Mouse (Mus musculus) MEL (cell line): ENCODE results near the gene Med13. TPM values are rescaled to one million over a fixed set of nuclear protein-coding genes. Genes with fewer than 3 reads are reported as not detected.

Experiments
- DNase-seq: peaks from one replicate; pipeline ENCODE4 v3.0.0; 2011; ENCODE audit warnings: low read depth, low spot score
- H3K27ac ChIP-seq: 2 replicates; pipeline ENCODE4 v1.5.1; 2012; ENCODE audit warnings: low read depth, mild to moderate bottlenecking, control low read depth, low read length, moderate library complexity; ENCODE audit not compliant: control insufficient read depth
- H3K27me3 ChIP-seq, 2 experiments: fragments of 150-350 bp in 1 of 2; sonication (generic) in 1 of 2; 2 replicates each; pipeline ENCODE4 v1.6.1; 2012; ENCODE audit warnings: low read length in 2 of 2, mild to moderate bottlenecking in 2 of 2, improper control_type of control experiment in 1 of 2, moderate library complexity in 1 of 2; ENCODE audit not compliant: insufficient read depth in 2 of 2, control insufficient read depth in 1 of 2
- H3K36me3 ChIP-seq, 2 experiments: 2 replicates each; pipeline ENCODE4 v1.6.1; 2012 to 2014; ENCODE audit warnings: low read length in 2 of 2, improper control_type of control experiment in 1 of 2, inconsistent platforms in 1 of 2, mild to moderate bottlenecking in 1 of 2; ENCODE audit not compliant: insufficient read depth in 2 of 2, control insufficient read depth in 1 of 2
- H3K4me1 ChIP-seq, 2 experiments: fragments of 150-350 bp in 1 of 2; sonication (generic) in 1 of 2; 2 replicates each; pipeline ENCODE4 v1.6.1; 2012; ENCODE audit warnings: low read length in 2 of 2, improper control_type of control experiment in 1 of 2, mild to moderate bottlenecking in 1 of 2; ENCODE audit not compliant: insufficient read depth in 2 of 2, control insufficient read depth in 1 of 2
- H3K4me3 ChIP-seq, 2 experiments: fragments of 150-350 bp in 1 of 2; sonication (generic) in 1 of 2; 2 replicates each; pipeline ENCODE4 v1.5.1; 2012; ENCODE audit warnings: low read depth in 2 of 2, low read length in 2 of 2, mild to moderate bottlenecking in 2 of 2, moderate library complexity in 2 of 2, control low read depth in 1 of 2, improper control_type of control experiment in 1 of 2; ENCODE audit not compliant: control insufficient read depth in 1 of 2, insufficient read depth in 1 of 2
- H3K79me2 ChIP-seq: 2 replicates; pipeline ENCODE4 v1.6.1; 2012; ENCODE audit warnings: mild to moderate bottlenecking, low read length, moderate library complexity; ENCODE audit not compliant: control insufficient read depth, poor library complexity, insufficient read depth
- H3K9ac ChIP-seq: 2 replicates; pipeline ENCODE4 v1.6.1; 2012; ENCODE audit warnings: low read depth, mild to moderate bottlenecking, control low read depth, low read length, moderate library complexity; ENCODE audit not compliant: control insufficient read depth, poor library complexity, severe bottlenecking
- H3K9me3 ChIP-seq: fragments of 150-350 bp; sonication (generic); replicated peaks from 2 replicates; pipeline ENCODE4 v1.6.1; 2012; ENCODE audit warnings: mild to moderate bottlenecking, low read length, improper control_type of control experiment, moderate library complexity; ENCODE audit not compliant: insufficient read depth
- CTCF ChIP-seq, 3 experiments: IDR thresholded peaks in 2 of 3; conservative IDR thresholded peaks in 1 of 3; 2 replicates each; pipeline ENCODE4 v1.5.1; 2011 to 2012; ENCODE audit warnings: low read length in 3 of 3, low read depth in 2 of 3, mild to moderate bottlenecking in 2 of 3, improper control_type of control experiment in 1 of 3, inconsistent platforms in 1 of 3, mixed read lengths in 1 of 3, moderate library complexity in 1 of 3; ENCODE audit not compliant: control insufficient read depth in 1 of 3, insufficient read depth in 1 of 3, poor library complexity in 1 of 3, severe bottlenecking in 1 of 3
- E2F4 ChIP-seq: IDR thresholded peaks from 2 replicates; pipeline ENCODE4 v1.6.1; 2011; ENCODE audit warnings: low read depth, low read length, improper control_type of control experiment, borderline replicate concordance
- ELF1 ChIP-seq: IDR thresholded peaks from 2 replicates; pipeline ENCODE4 v1.6.1; 2014; ENCODE audit warnings: low read depth, mild to moderate bottlenecking, inconsistent platforms, low read length, improper control_type of control experiment, moderate library complexity
- EP300 ChIP-seq, 2 experiments: IDR thresholded peaks; 2 replicates each; pipeline ENCODE4 v1.6.1; 2011; ENCODE audit warnings: improper control_type of control experiment in 2 of 2, low read length in 2 of 2, low read depth in 1 of 2, mild to moderate bottlenecking in 1 of 2
- ETS1 ChIP-seq: IDR thresholded peaks from 2 replicates; pipeline ENCODE4 v1.6.1; 2012; ENCODE audit warnings: low read depth, mild to moderate bottlenecking, inconsistent platforms, low read length, improper control_type of control experiment, moderate library complexity
- GABPA ChIP-seq: IDR thresholded peaks from 2 replicates; pipeline ENCODE4 v1.6.1; 2012; ENCODE audit warnings: low read depth, mild to moderate bottlenecking, inconsistent platforms, low read length, improper control_type of control experiment, moderate library complexity
- GATA1 ChIP-seq: IDR thresholded peaks from 2 replicates; pipeline ENCODE4 v1.6.1; 2011; ENCODE audit warnings: low read depth, low read length, improper control_type of control experiment
- HCFC1 ChIP-seq: IDR thresholded peaks from 2 replicates; pipeline ENCODE4 v1.6.1; 2012; ENCODE audit warnings: low read depth, mild to moderate bottlenecking, inconsistent platforms, low read length, improper control_type of control experiment, moderate library complexity
- MEF2A ChIP-seq: IDR thresholded peaks from 2 replicates; pipeline ENCODE4 v1.6.1; 2014; ENCODE audit warnings: low read depth, mild to moderate bottlenecking, inconsistent platforms, low read length, improper control_type of control experiment; ENCODE audit not compliant: poor library complexity, insufficient replicate concordance, severe bottlenecking; ENCODE audit errors: extremely low read depth
- MXI1 ChIP-seq: IDR thresholded peaks from 2 replicates; pipeline ENCODE4 v1.6.1; 2011; ENCODE audit warnings: mild to moderate bottlenecking, low read depth, low read length, improper control_type of control experiment
- NELFE ChIP-seq: IDR thresholded peaks from 2 replicates; pipeline ENCODE4 v1.6.1; 2011; ENCODE audit warnings: low read depth, low read length, improper control_type of control experiment
- NRF1 ChIP-seq: IDR thresholded peaks from 2 replicates; pipeline ENCODE4 v1.6.1; 2014; ENCODE audit warnings: low read depth, mild to moderate bottlenecking, inconsistent platforms, low read length, improper control_type of control experiment, moderate library complexity; ENCODE audit not compliant: poor library complexity, insufficient read depth, severe bottlenecking
- POLR2AphosphoS2 ChIP-seq: IDR thresholded peaks from 2 replicates; pipeline ENCODE4 v1.6.1; 2011; ENCODE audit warnings: low read length, improper control_type of control experiment
- POLR2AphosphoS5 ChIP-seq: IDR thresholded peaks from 2 replicates; pipeline ENCODE4 v1.6.1; 2012; ENCODE audit warnings: low read depth, borderline replicate concordance, mild to moderate bottlenecking, inconsistent platforms, low read length, moderate library complexity, mixed read lengths
- RCOR1 ChIP-seq: IDR thresholded peaks from 2 replicates; pipeline ENCODE4 v1.6.1; 2012; ENCODE audit warnings: low read depth, mild to moderate bottlenecking, inconsistent platforms, low read length, improper control_type of control experiment
- SMC3 ChIP-seq: IDR thresholded peaks from 2 replicates; pipeline ENCODE4 v1.6.1; 2011; ENCODE audit warnings: low read depth, low read length, improper control_type of control experiment
- TAL1 ChIP-seq: IDR thresholded peaks from 2 replicates; pipeline ENCODE4 v1.6.1; 2012; ENCODE audit warnings: mild to moderate bottlenecking, inconsistent platforms, low read length, moderate library complexity, mixed read lengths
- TBP ChIP-seq: IDR thresholded peaks from 2 replicates; pipeline ENCODE4 v1.8.0; 2011; ENCODE audit warnings: low read depth, low read length, improper control_type of control experiment
- TCF12 ChIP-seq: IDR thresholded peaks from 2 replicates; pipeline ENCODE4 v1.6.1; 2014; ENCODE audit warnings: low read depth, mild to moderate bottlenecking, inconsistent platforms, low read length, improper control_type of control experiment, moderate library complexity
- UBTF ChIP-seq: IDR thresholded peaks from 2 replicates; pipeline ENCODE4 v1.6.1; 2012; ENCODE audit warnings: low read depth, mild to moderate bottlenecking, inconsistent platforms, low read length, improper control_type of control experiment, moderate library complexity, borderline replicate concordance; ENCODE audit not compliant: insufficient read depth
- USF2 ChIP-seq, 2 experiments: IDR thresholded peaks; 2 replicates each; pipeline ENCODE4 v1.6.1; 2011 to 2012; ENCODE audit warnings: improper control_type of control experiment in 2 of 2, low read length in 2 of 2, borderline replicate concordance in 1 of 2, inconsistent platforms in 1 of 2, low read depth in 1 of 2, mild to moderate bottlenecking in 1 of 2; ENCODE audit not compliant: insufficient read depth in 1 of 2
- ZC3H11A ChIP-seq: IDR thresholded peaks from 2 replicates; pipeline ENCODE4 v1.6.1; 2012; ENCODE audit warnings: low read depth, mild to moderate bottlenecking, inconsistent platforms, low read length, improper control_type of control experiment
- ZMIZ1 ChIP-seq: IDR thresholded peaks from 2 replicates; pipeline ENCODE4 v1.6.1; 2012; ENCODE audit warnings: low read depth, mild to moderate bottlenecking, inconsistent platforms, low read length, improper control_type of control experiment, moderate library complexity
- ZNF384 ChIP-seq: IDR thresholded peaks from 2 replicates; pipeline ENCODE4 v1.6.1; 2012; ENCODE audit warnings: low read depth, mild to moderate bottlenecking, inconsistent platforms, low read length, improper control_type of control experiment
- polyA plus RNA-seq, 2 experiments: library from polyadenylated mRNA; stranded (reverse) in 1 of 2; unstranded in 1 of 2; fragments of >175 nt in 1 of 2; fragments of >200 nt in 1 of 2; gene quantifications; 2 replicates each; pipeline versions ENCODE4 v1.2.1 to v1.2.4; 2012; ENCODE audit warnings: low replicate concordance in 2 of 2, low read depth in 1 of 2; ENCODE audit not compliant: insufficient read length in 2 of 2, insufficient read depth in 1 of 2, missing spikeins in 1 of 2
- total RNA-seq: library from RNA; depleted of rRNA; stranded (reverse); fragments of 300-350 nt; gene quantifications from 2 replicates; pipeline ENCODE4 v1.2.3, GENCODE M21; 2012

Gene Med13
- total and polyA plus RNA-seq, 3 experiments: 23.3 to 114 (median 26.4) TPM

GRCm38 (mm10) chr11:86387121-86387893 is 29.9 kb upstream of the Med13 start:
- Histone ChIP-seq H3K27ac (no peak overlapping the region), H3K9me3 (no peaks in the 10 kb centered on the region), H3K79me2 (no peaks in the 10 kb centered on the region), H3K27me3 (no peaks in the 10 kb centered on the region), H3K4me1 (peaks cover 21 to 32% of the 10 kb centered on the region in 2 experiments), H3K9ac (no peak overlapping the region), H3K4me3 (no peak overlapping the region), H3K36me3 (peaks cover 0 to 25% of the 10 kb centered on the region in 2 experiments; a peak in 2 of 4 replicates)
- no peak for TF ChIP-seq TBP
- no peak for TF ChIP-seq NRF1
- TF ChIP-seq POLR2AphosphoS5: no peak
- no peak for TF ChIP-seq HCFC1
- no peak for TF ChIP-seq USF2 (IDR thresholded peaks at IDR 0.05; ENCODE audit: borderline replicate concordance in 1 of 2, insufficient read depth in 1 of 2, low read depth in 1 of 2, low read length in 2 of 2)
- no peak for DNase-seq

- H3K79me2 ChIP-seq: no peaks in the 10 kb centered on the region
- no peak for TF ChIP-seq CTCF (IDR thresholded peaks at IDR 0.05 in 2 of 3, conservative IDR thresholded peaks at IDR 0.05 in 1 of 3; ENCODE audit: control insufficient read depth in 1 of 3, insufficient read depth in 1 of 3, low read depth in 2 of 3, low read length in 3 of 3, poor library complexity in 1 of 3, severe bottlenecking in 1 of 3)
- TF ChIP-seq E2F4: no peak
- no peak for TF ChIP-seq RCOR1
- TF ChIP-seq TAL1: no peak
- TF ChIP-seq HCFC1: no peak
- no peak for TF ChIP-seq GATA1
- no peak for TF ChIP-seq TBP
- no peak for TF ChIP-seq SMC3
- no peak for TF ChIP-seq ZMIZ1
- no peak for TF ChIP-seq POLR2AphosphoS2
- H3K4me3 ChIP-seq: no peak overlapping the region
- peaks cover 0 to 31% of the 10 kb centered on the region in 2 experiments; a peak in 2 of 4 replicates for H3K36me3 ChIP-seq
- DNase-seq: no peak
- no peaks in the 10 kb centered on the region for H3K27me3 ChIP-seq
- no peak overlapping the region for H3K9ac ChIP-seq
- H3K4me1 ChIP-seq: peaks cover 21 to 38% of the 10 kb centered on the region in 2 experiments
- H3K9me3 ChIP-seq: no peaks in the 10 kb centered on the region
- H3K27ac ChIP-seq: no peak overlapping the region
Measured at GRCm38 (mm10) chr11:86386576-86386975, 29.2 kb upstream of the Med13 start.

- no peak overlapping the region for H3K9ac ChIP-seq
- no peak for TF ChIP-seq UBTF
- TF ChIP-seq TCF12: no peak
- TF ChIP-seq ZNF384: no peak
- TF ChIP-seq GABPA: no peak
- no peak for TF ChIP-seq MXI1
- no peak for TF ChIP-seq NELFE
- TF ChIP-seq ZC3H11A: no peak
- TF ChIP-seq ELF1: no peak
- no peak for TF ChIP-seq USF2 (IDR thresholded peaks at IDR 0.05; ENCODE audit: borderline replicate concordance in 1 of 2, insufficient read depth in 1 of 2, low read depth in 1 of 2, low read length in 2 of 2)
- TF ChIP-seq ETS1: no peak
- no peak for TF ChIP-seq TAL1
- no peak for TF ChIP-seq MEF2A
- TF ChIP-seq POLR2AphosphoS2: no peak
- no peak for TF ChIP-seq EP300 (IDR thresholded peaks at IDR 0.05; ENCODE audit: low read depth in 1 of 2, low read length in 2 of 2)
- TF ChIP-seq, all 39 proteins: peak for 0
- Histone ChIP-seq H3K9me3 (no peaks in the 10 kb centered on the region), H3K36me3 (peaks cover 0 to 31% of the 10 kb centered on the region in 2 experiments; a peak in 2 of 4 replicates), H3K4me3 (no peak overlapping the region), H3K4me1 (peaks cover 21 to 38% of the 10 kb centered on the region in 2 experiments), H3K27me3 (no peaks in the 10 kb centered on the region), H3K27ac (no peak overlapping the region), H3K79me2 (no peaks in the 10 kb centered on the region)
- no peak for DNase-seq
Measured at GRCm38 (mm10) chr11:86385710-86386282, 28.4 kb upstream of the Med13 start.
